Mouse (Mus musculus) small intestine, adult 2 months (tissue): Measurements from ENCODE around the gene Tnik. TPM values are rescaled to one million over a fixed set of nuclear protein-coding genes. Genes with fewer than 3 reads are reported as not detected.
A peak's percentile ranks its signal among the peaks of the same experiment; 100 is the strongest.

Experiments
- H3K27ac ChIP-seq: fragments of 200-500 bp; 2 replicates; pipeline ENCODE4 v1.5.1; 2012; ENCODE audit warnings: low read depth, low read length, control low read depth, inconsistent platforms; ENCODE audit not compliant: insufficient read depth
- H3K27me3 ChIP-seq: fragments of 200-500 bp; 2 replicates; pipeline ENCODE4 v1.6.1; 2012; ENCODE audit warnings: mild to moderate bottlenecking, moderate library complexity, low read length, inconsistent platforms; ENCODE audit not compliant: control insufficient read depth, insufficient read depth
- H3K36me3 ChIP-seq: fragments of 200-500 bp; 2 replicates; pipeline ENCODE4 v1.6.1; 2012; ENCODE audit warnings: mild to moderate bottlenecking, low read length, control low read depth, inconsistent platforms; ENCODE audit not compliant: control insufficient read depth, insufficient read depth
- H3K4me1 ChIP-seq: fragments of 200-500 bp; 2 replicates; pipeline ENCODE4 v1.6.1; 2012; ENCODE audit warnings: low read length, inconsistent platforms, mixed read lengths; ENCODE audit not compliant: control insufficient read depth, insufficient read depth, insufficient read length
- H3K4me3 ChIP-seq: fragments of 200-500 bp; 2 replicates; pipeline ENCODE4 v1.5.1; 2012; ENCODE audit warnings: low read depth, mild to moderate bottlenecking, control low read depth, inconsistent platforms, low read length, moderate library complexity
- CTCF ChIP-seq: fragments of 200-500 bp; IDR thresholded peaks from 2 replicates; pipeline ENCODE4 v1.5.1; 2012; ENCODE audit warnings: low read depth, mild to moderate bottlenecking, control low read depth, inconsistent platforms, low read length, moderate library complexity, mixed read lengths; ENCODE audit not compliant: insufficient replicate concordance, insufficient read length; ENCODE audit errors: extremely low read depth
- POLR2A ChIP-seq: fragments of 200-500 bp; IDR thresholded peaks from 2 replicates; pipeline ENCODE4 v1.6.1; 2012; ENCODE audit warnings: low read depth, mild to moderate bottlenecking, control low read depth, inconsistent platforms, low read length, moderate library complexity
- whole genome bisulfite sequencing: fragments of 180-500 bp; shearing (Covaris S2); methylation state at CpG from one replicate; pipeline ENCODE4 v1.1.7; 2018; 5-methylcytosine and 5-hydroxymethylcytosine counted together
- polyA plus RNA-seq: library from polyadenylated mRNA; depleted of rRNA; stranded (reverse); fragments of >200 nt; gene quantifications from 2 replicates; pipeline ENCODE4 v1.2.3, GENCODE M21; 2012

Tnik gene
- polyA plus RNA-seq, 1 experiment: 10.8 TPM

GRCm38 (mm10) chr3:28542941-28543340 is 279.9 kb downstream of the Tnik start:
- Histone ChIP-seq H3K27me3 (no peaks in the 10 kb centered on the region), H3K36me3 (peaks cover 5% of the 10 kb centered on the region), H3K4me3 (no peak overlapping the region), H3K27ac (no peak overlapping the region), H3K4me1 (peaks cover under 1% of the 10 kb centered on the region; the same call in 1 of the 2 replicates)
- 93% methylated on average over 3 of the region's 3 CpGs for WGBS
- TF ChIP-seq POLR2A: no peak
- TF ChIP-seq CTCF: no peak

- H3K27ac ChIP-seq: no peak overlapping the region
- no peak for TF ChIP-seq POLR2A
- TF ChIP-seq CTCF: peak; percentile 68; the same call in 1 of the 2 replicates
- peak overlapping the region; percentile 17; the same call in 1 of the 2 replicates for H3K4me3 ChIP-seq
- peaks cover 3% of the 10 kb centered on the region; the same call in 1 of the 2 replicates for H3K4me1 ChIP-seq
- no peaks in the 10 kb centered on the region for H3K27me3 ChIP-seq
- 54% methylated on average over 10 of the region's 10 CpGs for WGBS
- H3K36me3 ChIP-seq: peaks cover 5% of the 10 kb centered on the region
These were observed 280.5 kb downstream of the Tnik start for GRCm38 (mm10) chr3:28543380-28543984.

GRCm38 (mm10) chr3:28544345-28544869 is 281.4 kb downstream of the Tnik start:
- TF ChIP-seq POLR2A (no peak), CTCF (no peak)
- H3K4me3 ChIP-seq: no peak overlapping the region
- peaks cover 3% of the 10 kb centered on the region; the same call in 1 of the 2 replicates for H3K4me1 ChIP-seq
- peaks cover 4% of the 10 kb centered on the region for H3K36me3 ChIP-seq
- no peak overlapping the region for H3K27ac ChIP-seq
- no peaks in the 10 kb centered on the region for H3K27me3 ChIP-seq
- 73% methylated on average over 11 of the region's 11 CpGs for WGBS

- Histone ChIP-seq H3K4me3 (no peak overlapping the region), H3K27ac (no peak overlapping the region), H3K4me1 (peaks cover 3% of the 10 kb centered on the region; the same call in 1 of the 2 replicates), H3K27me3 (no peaks in the 10 kb centered on the region), H3K36me3 (peaks cover 3% of the 10 kb centered on the region; the same call in 1 of the 2 replicates)
- WGBS: 39% methylated on average over 10 of the region's 10 CpGs
- TF ChIP-seq CTCF (no peak), POLR2A (no peak)
These were observed 285.1 kb downstream of the Tnik start for GRCm38 (mm10) chr3:28547965-28548730.

GRCm38 (mm10) chr3:28549391-28549790 is 286.4 kb downstream of the Tnik start:
- H3K4me3 ChIP-seq: no peak overlapping the region
- peaks cover 3% of the 10 kb centered on the region; the same call in 1 of the 2 replicates for H3K4me1 ChIP-seq
- 76% methylated on average over 6 of the region's 6 CpGs for WGBS
- no peak overlapping the region for H3K27ac ChIP-seq
- H3K27me3 ChIP-seq: no peaks in the 10 kb centered on the region
- TF ChIP-seq CTCF (no peak), POLR2A (no peak)
- H3K36me3 ChIP-seq: 0 out of 2 replicates have a peak, but pooled peaks cover 3% of the 10 kb centered on the region

- WGBS: 88% methylated on average over 6 of the region's 6 CpGs
- Histone ChIP-seq H3K4me3 (no peak overlapping the region), H3K27me3 (no peaks in the 10 kb centered on the region), H3K4me1 (peaks cover 3% of the 10 kb centered on the region; the same call in 1 of the 2 replicates), H3K27ac (no peak overlapping the region), H3K36me3 (peaks cover 10% of the 10 kb centered on the region)
- TF ChIP-seq CTCF: no peak
- no peak for TF ChIP-seq POLR2A
These were observed 287.6 kb downstream of the Tnik start for GRCm38 (mm10) chr3:28550497-28551093.

- H3K4me1 ChIP-seq: peaks cover 3% of the 10 kb centered on the region; the same call in 1 of the 2 replicates
- H3K4me3 ChIP-seq: no peak overlapping the region
- TF ChIP-seq POLR2A: no peak
- no peak for TF ChIP-seq CTCF
- H3K36me3 ChIP-seq: peaks cover 9% of the 10 kb centered on the region
- H3K27me3 ChIP-seq: no peaks in the 10 kb centered on the region
- no peak overlapping the region for H3K27ac ChIP-seq
- WGBS: 55% methylated on average over 1 of the region's 1 CpGs
These were observed 288.7 kb downstream of the Tnik start for GRCm38 (mm10) chr3:28551756-28552155.
